Mouse (Mus musculus): ENCODE results near the gene Tmem256. TPM values are rescaled to one million over a fixed set of nuclear protein-coding genes. Genes with fewer than 3 reads are reported as not detected.
"Not testable (repeated sequence)": the region's sequence is repeated elsewhere in the genome, so short reads cannot be mapped to it uniquely, and the experiment has no call there.

Gene Tmem256
- total RNA-seq, 2 experiments from 2014 or later = 189 to 220 TPM

DNA sequence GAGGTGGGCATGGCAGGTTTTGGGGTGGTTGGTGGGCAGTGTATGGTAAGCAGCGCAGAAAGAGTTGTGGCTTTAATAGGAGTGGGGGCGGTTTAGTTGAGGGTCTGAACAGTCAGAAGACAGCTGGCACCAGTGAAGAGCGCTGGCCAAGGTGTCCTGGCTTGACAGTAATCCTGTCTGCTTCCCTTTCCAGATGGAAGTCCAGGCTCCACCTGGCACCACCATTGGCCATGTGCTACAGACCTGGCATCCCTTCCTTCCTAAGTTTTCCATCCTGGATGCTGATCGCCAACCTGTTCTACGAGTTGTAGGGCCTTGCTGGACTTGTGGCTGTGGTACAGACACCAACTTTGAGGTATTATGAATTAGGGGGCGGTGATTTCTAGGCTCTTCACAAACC lies 9.7 kb downstream of the Tmem256 start:
- DNase-seq = no peak
- intact Hi-C loops (cut with DNase I) = no loop called here

GRCm38 (mm10) chr11:69849128-69849527 lies 10.8 kb downstream of the Tmem256 start:
- intact Hi-C loops (cut with DNase I) = no loop called here
- DNase-seq = no peak

GRCm38 (mm10) chr11:69849884-69850283 lies 11.6 kb downstream of the Tmem256 start:
- intact Hi-C loops (cut with DNase I) = no loop called here
- DNase-seq = no peak

DNA sequence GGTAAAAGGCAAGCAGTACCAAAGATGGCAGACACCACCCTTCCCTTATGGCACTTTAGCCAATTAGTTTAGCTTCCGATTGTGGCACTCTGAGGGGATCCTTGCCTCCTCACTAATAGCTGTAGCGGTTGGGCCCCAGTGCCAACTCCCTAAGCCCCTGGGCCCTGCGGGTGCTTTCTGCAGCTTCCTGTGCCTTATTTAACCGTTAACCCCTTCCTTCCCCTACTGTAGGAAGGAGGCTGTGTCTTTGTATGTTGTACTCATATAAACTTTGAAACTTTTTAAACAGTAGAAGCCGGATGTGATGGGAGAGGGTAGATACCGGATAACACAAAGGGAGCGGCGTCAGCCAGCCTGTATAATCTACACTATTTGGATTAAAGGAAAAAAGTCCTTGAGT lies 12.4 kb downstream of the Tmem256 start:
- no peak for DNase-seq
- intact Hi-C loops (cut with DNase I) = no loop called here

- DNase-seq = no peak
- intact Hi-C loops (cut with DNase I) = no loop called here
Measured at GRCm38 (mm10) chr11:69853994-69854393, 15.7 kb downstream of the Tmem256 start.

DNA sequence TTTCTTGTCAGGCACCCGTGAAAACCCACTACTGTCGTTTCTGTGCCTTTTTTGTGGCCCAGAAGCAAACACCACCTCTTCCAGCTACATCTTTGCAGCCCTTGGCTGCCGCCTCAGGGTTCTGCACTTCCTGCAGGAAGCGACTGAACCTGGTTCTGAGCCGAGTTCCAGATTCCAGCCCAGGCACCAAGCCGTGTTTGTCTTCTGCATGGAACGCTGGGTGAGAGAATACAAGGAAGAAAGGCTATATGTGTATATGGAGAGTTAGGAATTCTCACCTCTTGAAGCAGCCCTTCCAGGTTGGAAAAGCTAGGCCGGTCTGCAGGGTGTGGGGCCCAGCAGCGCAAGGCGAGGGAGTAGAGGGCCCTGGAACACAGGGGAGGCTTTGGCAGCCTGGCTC lies 16.4 kb downstream of the Tmem256 start:
- DNase-seq = no peak
- intact Hi-C loops (cut with DNase I) = no loop called here

- intact Hi-C loops (cut with DNase I) = no loop called here
- DNase-seq = peak in 1 of 2 experiments; percentile 55
Measured at GRCm38 (mm10) chr11:69855347-69855746, 17.0 kb downstream of the Tmem256 start.

GRCm38 (mm10) chr11:69858113-69858998 lies 20.0 kb downstream of the Tmem256 start, which contains the start of gene Tnk1:
TSS of gene Tnk1 (minus strand) at chr11:69858730.
- DNase-seq = no peak
- intact Hi-C loops (cut with DNase I) = no loop called here

DNA sequence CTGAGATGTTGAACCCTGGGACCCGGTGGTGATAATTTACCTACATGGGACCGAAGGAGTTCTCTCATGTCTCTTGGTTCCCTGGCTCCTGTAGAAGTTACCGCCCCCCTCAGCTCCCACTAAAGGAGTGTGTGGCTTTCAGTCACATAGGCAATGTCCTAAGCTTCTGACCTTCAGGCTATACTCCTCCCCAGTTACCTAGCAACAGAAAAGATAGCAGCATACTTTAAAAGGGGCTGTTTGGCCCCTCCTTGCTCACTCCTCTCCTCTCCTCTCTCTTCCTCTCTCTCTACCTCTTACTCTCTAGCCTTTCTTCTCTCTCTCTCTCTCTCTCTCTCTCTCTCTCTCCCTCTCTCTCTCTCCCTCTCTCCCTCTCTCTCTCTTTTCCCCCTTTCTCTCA lies 25.4 kb downstream of the Tmem256 start:
- intact Hi-C loops (cut with DNase I); DNase-seq: not testable (repeated sequence)

DNA sequence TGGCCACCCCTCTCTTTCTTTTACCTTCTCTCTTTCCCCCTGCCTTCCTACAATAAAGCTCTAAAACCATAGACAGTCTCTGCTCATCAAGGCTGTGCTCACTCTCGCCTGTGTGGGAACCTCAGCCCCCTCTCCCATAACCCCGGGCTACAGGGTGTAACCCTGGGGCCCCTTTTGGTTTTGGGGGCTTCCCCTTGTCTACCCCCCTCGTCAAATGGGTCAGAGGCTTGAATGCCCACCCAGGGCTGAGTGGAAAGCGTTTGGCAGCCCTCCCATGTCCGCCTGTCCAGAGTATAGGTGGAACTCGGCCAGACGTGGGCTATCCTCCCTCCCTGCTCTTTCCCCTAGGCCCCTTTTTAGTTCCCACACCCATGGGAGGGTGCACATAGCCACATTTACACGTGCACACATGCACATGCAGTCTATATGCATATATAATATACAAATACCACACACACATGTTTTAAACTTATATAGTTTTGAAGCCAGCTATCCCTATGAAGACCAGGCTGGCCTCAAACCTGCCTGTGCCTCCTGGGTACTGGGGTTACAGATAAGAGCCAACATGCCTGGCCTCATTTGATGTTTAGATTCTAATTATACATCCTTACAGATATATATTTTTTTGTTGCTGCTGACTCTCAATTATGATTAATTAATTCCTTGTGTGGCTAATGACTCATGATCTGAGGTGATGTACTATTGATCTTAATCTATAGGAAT lies 26.0 kb downstream of the Tmem256 start:
- no peak for DNase-seq
- intact Hi-C loops (cut with DNase I) = no loop called here

- no peak for DNase-seq
- intact Hi-C loops (cut with DNase I) = loop anchor here (5.0 kb wide), 1 partner anchor 43 kb away; the partner anchor contains the start of gene Spem1
Measured at GRCm38 (mm10) chr11:69865561-69865960, 27.2 kb downstream of the Tmem256 start.

GRCm38 (mm10) chr11:69867335-69867734 lies 29.0 kb downstream of the Tmem256 start:
- DNase-seq = no peak
- intact Hi-C loops (cut with DNase I) = loop anchor here (5.0 kb wide), 1 partner anchor 45 kb away; the partner anchor contains the start of gene Spem1

GRCm38 (mm10) chr11:69870289-69871069 lies 32.2 kb downstream of the Tmem256 start:
- no peak for DNase-seq
- intact Hi-C loops (cut with DNase I) = no loop called here

GRCm38 (mm10) chr11:69871822-69872221 lies 33.5 kb downstream of the Tmem256 start:
- no peak for DNase-seq
- intact Hi-C loops (cut with DNase I) = no loop called here

DNA sequence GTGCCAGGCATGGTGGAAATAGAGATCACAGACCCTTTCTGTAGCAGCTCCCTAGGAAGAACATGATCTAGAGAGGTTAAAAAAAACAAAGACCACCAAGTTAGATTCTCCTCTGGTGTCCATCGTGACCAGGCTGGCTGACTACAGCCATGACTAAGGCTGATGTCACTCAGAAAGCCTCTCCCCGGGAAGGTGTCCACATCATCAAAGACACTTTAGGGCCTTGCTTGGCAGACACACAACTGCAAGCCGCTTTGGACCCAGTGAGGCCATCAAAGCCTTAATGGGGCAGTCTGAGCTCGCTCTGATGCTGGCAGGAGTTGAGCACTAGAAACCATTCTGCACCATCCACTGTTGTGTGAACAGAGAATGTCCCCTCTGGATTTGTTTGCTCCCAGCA lies 34.1 kb downstream of the Tmem256 start:
- DNase-seq = no peak
- intact Hi-C loops (cut with DNase I) = no loop called here

- peak; percentile 48 to 56 for DNase-seq
Measured at GRCm38 (mm10) chr11:69876186-69876585, 37.9 kb downstream of the Tmem256 start.

DNA sequence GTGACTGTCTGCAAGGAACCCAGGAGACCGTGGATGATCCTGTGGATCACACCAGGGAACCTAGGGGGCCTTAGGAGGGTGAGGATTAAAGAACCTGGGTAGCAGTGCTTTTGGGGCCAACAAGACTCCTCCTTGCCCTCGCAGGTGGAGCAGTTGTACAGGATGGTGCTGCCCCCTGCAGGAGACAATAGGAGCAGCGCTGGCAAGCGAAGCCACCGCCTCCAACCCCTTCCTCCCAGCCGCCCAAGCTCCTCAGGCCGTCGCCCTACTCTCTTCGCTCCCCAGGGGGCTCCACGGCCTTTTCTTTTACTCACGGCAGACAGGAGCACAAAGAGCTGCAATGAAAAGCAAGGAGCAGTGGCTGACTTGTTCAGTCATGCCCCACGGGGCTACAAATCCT lies 38.6 kb downstream of the Tmem256 start:
- intact Hi-C loops (cut with DNase I) = loop anchor here (2.0 to 5.0 kb wide), 7 partner anchors 30 to 195 kb away; partner anchors contain the start of genes Plscr3, Senp3, Slc2a4 and Tmem256
- peak; percentile 87 to 91 for DNase-seq

More at GRCm38 (mm10) chr11:69876186-69876585, 37.9 kb downstream of the Tmem256 start:
- intact Hi-C loops (cut with DNase I) = loop anchor here (2.0 to 5.0 kb wide), 7 partner anchors 29 to 194 kb away; partner anchors contain the start of genes Plscr3, Senp3, Slc2a4 and Tmem256

- intact Hi-C loops (cut with DNase I) = loop anchor here (2.0 to 5.0 kb wide), 7 partner anchors 31 to 196 kb away; partner anchors contain the start of genes Plscr3, Senp3, Slc2a4 and Tmem256
- DNase-seq = no peak
Measured at GRCm38 (mm10) chr11:69877878-69878277, 39.6 kb downstream of the Tmem256 start, which contains the start of gene Tmem95. TSS of gene Tmem95 (minus strand) at chr11:69878018.

- intact Hi-C loops (cut with DNase I) = loop anchor here (5.0 kb wide), 1 partner anchor 196 kb away; the partner anchor contains the start of gene Senp3
- no peak for DNase-seq
Measured at GRCm38 (mm10) chr11:69878399-69878798, 40.1 kb downstream of the Tmem256 start.

DNA sequence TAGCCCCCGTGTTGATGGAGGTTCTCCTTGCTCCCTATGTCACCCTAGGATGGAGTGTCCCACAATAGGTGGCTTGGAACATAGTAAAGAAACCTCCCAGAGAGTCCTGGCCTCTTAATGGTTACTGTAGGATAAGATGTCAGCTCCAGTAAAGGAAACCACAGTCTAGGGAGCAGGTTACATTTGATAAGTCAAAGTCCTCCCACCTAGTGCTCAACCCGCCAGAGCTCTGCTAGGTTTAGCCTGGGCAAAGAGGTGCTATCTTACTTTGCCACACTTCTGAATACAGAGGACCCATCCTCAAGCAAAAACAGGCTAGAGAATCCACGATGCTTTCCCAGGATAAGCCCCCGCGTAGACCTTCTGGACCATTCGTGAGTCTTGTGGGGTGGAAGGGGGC lies 40.6 kb downstream of the Tmem256 start:
- intact Hi-C loops (cut with DNase I) = loop anchor here (5.0 kb wide), 1 partner anchor 197 kb away; the partner anchor contains the start of gene Senp3
- DNase-seq = no peak
